Mouse (Mus musculus) C2C12 (cell line): ENCODE measurements around the gene Mat1a.

Experiments used
- CTCF ChIP-seq: IDR thresholded peaks from one replicate; pipeline ENCODE4 v1.5.1; 2011; ENCODE audit not compliant: control insufficient read depth, insufficient read depth, insufficient read length
- MAX ChIP-seq: IDR thresholded peaks from one replicate; pipeline ENCODE4 v1.6.1; 2011; ENCODE audit warnings: mild to moderate bottlenecking, control low read depth

- no peak for TF ChIP-seq CTCF
- TF ChIP-seq MAX, result no peak
These were observed 17.3 kb upstream of the Mat1a start for GRCm38 (mm10) chr14:41087509-41087908.
